Mouse (Mus musculus) lung, postnatal 0 days (tissue): Measurements from ENCODE around the gene Rasal1. TPM values are rescaled to one million over a fixed set of nuclear protein-coding genes. Genes with fewer than 3 reads are reported as not detected.

Experiments used
- ATAC-seq: fragments of 200-750 bp; cut with Nextera tagmentation; 2 replicates; pipeline ENCODE4 v1.8.0; 2017; ENCODE audit warnings: moderate library complexity
- DNase-seq: peaks from one replicate; pipeline ENCODE4 v3.0.0-alpha.2; 2016; ENCODE audit warnings: low spot score
- H3K27ac ChIP-seq: fragments of 300-500 bp; sonication (generic); 2 replicates; pipeline ENCODE4 v1.5.1; 2014; ENCODE audit warnings: antibody characterized with exemption, mild to moderate bottlenecking, low read length, mixed read lengths
- H3K27me3 ChIP-seq: fragments of 300-500 bp; sonication (generic); replicated peaks from 2 replicates; pipeline ENCODE4 v1.6.1; 2014; ENCODE audit warnings: low read length, mixed read lengths; ENCODE audit not compliant: insufficient read depth
- H3K36me3 ChIP-seq: fragments of 300-500 bp; sonication (generic); 2 replicates; pipeline ENCODE4 v1.6.1; 2014; ENCODE audit warnings: low read length, mixed read lengths; ENCODE audit not compliant: insufficient read depth
- H3K4me1 ChIP-seq: fragments of 300-500 bp; sonication (generic); 2 replicates; pipeline ENCODE4 v1.6.1; 2014; ENCODE audit warnings: antibody characterized with exemption, low read depth, low read length, mixed read lengths; ENCODE audit not compliant: insufficient read depth
- H3K4me2 ChIP-seq: fragments of 300-500 bp; sonication (generic); replicated peaks from 2 replicates; pipeline ENCODE4 v1.6.1; 2014; ENCODE audit warnings: low read depth, mild to moderate bottlenecking, low read length, moderate library complexity, mixed read lengths
- H3K4me3 ChIP-seq: fragments of 300-500 bp; sonication (generic); 2 replicates; pipeline ENCODE4 v1.5.1; 2014; ENCODE audit warnings: low read depth, low read length
- H3K9ac ChIP-seq: fragments of 300-500 bp; sonication (generic); replicated peaks from 2 replicates; pipeline ENCODE4 v1.6.1; 2014; ENCODE audit warnings: low read depth, mild to moderate bottlenecking
- H3K9me3 ChIP-seq: fragments of 300-500 bp; sonication (generic); 2 replicates; pipeline ENCODE4 v1.6.1; 2016; ENCODE audit warnings: low read length, mixed read lengths
- CTCF ChIP-seq: IDR thresholded peaks from 2 replicates; pipeline ENCODE4 v1.5.1; 2016; ENCODE audit warnings: antibody characterized with exemption, mild to moderate bottlenecking
- EP300 ChIP-seq: IDR thresholded peaks from 2 replicates; pipeline ENCODE4 v1.6.1; 2016; ENCODE audit warnings: antibody characterized with exemption, mild to moderate bottlenecking, control low read depth
- WGBS: fragments of 180-500 bp; shearing (Covaris S2); extraction: QIAGEN DNeasy Blood & Tissue Kit; methylation state at CpG from one replicate; pipeline ENCODE4 v1.1.7; 2014; 5-methylcytosine and 5-hydroxymethylcytosine counted together
- polyA plus RNA-seq: library from polyadenylated mRNA; unstranded; fragments of >200 nt; fragmentation: Nextera tagmentation; extraction: Ambion mirVana; gene quantifications from 2 replicates; pipeline ENCODE4 v1.2.1, GENCODE M21; 2015

Gene Rasal1
- polyA plus RNA-seq, 1 experiment from 2014 or later: not detected

- ATAC-seq (no peak), DNase-seq (no peak)
- no peak overlapping the region for H3K4me2 ChIP-seq
- no peak overlapping the region for H3K27ac ChIP-seq
- no peaks in the 10 kb centered on the region for H3K9me3 ChIP-seq
- H3K9ac ChIP-seq: no peak overlapping the region
- TF ChIP-seq EP300 (no peak), CTCF (no peak)
- peaks cover 30% of the 10 kb centered on the region for H3K27me3 ChIP-seq
- no peak overlapping the region for H3K4me3 ChIP-seq
- H3K36me3 ChIP-seq: no peaks in the 10 kb centered on the region
- WGBS: 68% methylated on average over 8 of the region's 8 CpGs
- H3K4me1 ChIP-seq: no peaks in the 10 kb centered on the region
Measured at GRCm38 (mm10) chr5:120712721-120713120, 64.1 kb downstream of the Rasal1 start.

GRCm38 (mm10) chr5:120714314-120714713 is 65.7 kb downstream of the Rasal1 start:
- no peaks in the 10 kb centered on the region for H3K9me3 ChIP-seq
- no peaks in the 10 kb centered on the region for H3K36me3 ChIP-seq
- peaks cover 30% of the 10 kb centered on the region for H3K27me3 ChIP-seq
- DNase-seq (peak; percentile 58), ATAC-seq (no peak)
- peak; percentile 86 for TF ChIP-seq CTCF
- no peak for TF ChIP-seq EP300
- no peaks in the 10 kb centered on the region for H3K4me1 ChIP-seq
- WGBS: 3% methylated on average over 16 of the region's 16 CpGs
- no peak overlapping the region for H3K4me3 ChIP-seq
- H3K27ac ChIP-seq: no peak overlapping the region
- no peak overlapping the region for H3K9ac ChIP-seq
- no peak overlapping the region for H3K4me2 ChIP-seq

GRCm38 (mm10) chr5:120717136-120717535 is 68.5 kb downstream of the Rasal1 start:
- H3K4me2 ChIP-seq: no peak overlapping the region
- no peak overlapping the region for H3K4me3 ChIP-seq
- 61% methylated on average over 10 of the region's 10 CpGs for WGBS
- no peaks in the 10 kb centered on the region for H3K4me1 ChIP-seq
- TF ChIP-seq CTCF: no peak
- TF ChIP-seq EP300: no peak
- no peak for ATAC-seq
- DNase-seq: no peak
- no peaks in the 10 kb centered on the region for H3K9me3 ChIP-seq
- no peaks in the 10 kb centered on the region for H3K36me3 ChIP-seq
- H3K27me3 ChIP-seq: peaks cover 7% of the 10 kb centered on the region
- H3K9ac ChIP-seq: no peak overlapping the region
- no peak overlapping the region for H3K27ac ChIP-seq

GRCm38 (mm10) chr5:120718600-120719378 is 70.2 kb downstream of the Rasal1 start:
- DNase-seq (no peak), ATAC-seq (no peak)
- Histone ChIP-seq H3K9me3 (no peaks in the 10 kb centered on the region), H3K9ac (no peak overlapping the region), H3K4me1 (no peaks in the 10 kb centered on the region), H3K4me3 (no peak overlapping the region), H3K4me2 (no peak overlapping the region), H3K27me3 (peaks cover 4% of the 10 kb centered on the region; the same call in 1 of the 2 replicates), H3K27ac (no peak overlapping the region), H3K36me3 (no peaks in the 10 kb centered on the region)
- TF ChIP-seq CTCF (no peak), EP300 (no peak)
- WGBS: 49% methylated on average over 14 of the region's 15 CpGs

GRCm38 (mm10) chr5:120721005-120721404 is 72.4 kb downstream of the Rasal1 start:
- WGBS: 48% methylated on average over 7 of the region's 7 CpGs
- H3K36me3 ChIP-seq: no peaks in the 10 kb centered on the region

GRCm38 (mm10) chr5:120725811-120726455 is 77.3 kb downstream of the Rasal1 start:
- TF ChIP-seq EP300 (no peak), CTCF (no peak)
- Histone ChIP-seq H3K4me1 (no peaks in the 10 kb centered on the region), H3K36me3 (no peaks in the 10 kb centered on the region), H3K4me3 (no peak overlapping the region), H3K27ac (no peak overlapping the region), H3K27me3 (no peaks in the 10 kb centered on the region), H3K4me2 (no peak overlapping the region), H3K9me3 (no peaks in the 10 kb centered on the region), H3K9ac (no peak overlapping the region)
- DNase-seq: no peak
- WGBS: 53% methylated on average over 12 of the region's 12 CpGs
- ATAC-seq: no peak

More at GRCm38 (mm10) chr5:120721005-120721404, 72.4 kb downstream of the Rasal1 start:
- H3K4me3 ChIP-seq: no peak overlapping the region
- H3K4me1 ChIP-seq: no peaks in the 10 kb centered on the region
- DNase-seq (no peak), ATAC-seq (no peak)
- no peaks in the 10 kb centered on the region for H3K27me3 ChIP-seq
- no peak overlapping the region for H3K4me2 ChIP-seq
- H3K27ac ChIP-seq: no peak overlapping the region
- H3K9me3 ChIP-seq: no peaks in the 10 kb centered on the region
- TF ChIP-seq CTCF (no peak), EP300 (no peak)
- no peak overlapping the region for H3K9ac ChIP-seq

Other genes with a start within 250 kb of the Rasal1 start
- not detected in 2 replicates for gene Lhx5, start 217.1 kb upstream of the Rasal1 start, polyA plus RNA-seq
- gene Sdsl, start 176.0 kb upstream of the Rasal1 start, polyA plus RNA-seq: 1.7 and 1.8 TPM in 2 replicates
- not detected in 2 replicates for gene Sds, start 172.3 kb upstream of the Rasal1 start, polyA plus RNA-seq
- gene Plbd2, start 145.2 kb upstream of the Rasal1 start, polyA plus RNA-seq: 63.1 and 69.2 TPM in 2 replicates
- gene Slc8b1, start 137.6 kb upstream of the Rasal1 start, polyA plus RNA-seq: 12.1 and 14.7 TPM in 2 replicates
- 17.5 and 19.7 TPM in 2 replicates for gene Tpcn1, start 60.1 kb upstream of the Rasal1 start, polyA plus RNA-seq
- 1.7 and 2.0 TPM in 2 replicates for gene Iqcd, start 59.8 kb upstream of the Rasal1 start, polyA plus RNA-seq
- 9.9 and 10.0 TPM in 2 replicates for gene Rita1, start 36.2 kb upstream of the Rasal1 start, polyA plus RNA-seq
- 24.9 and 25.4 TPM in 2 replicates for gene Ddx54, start 36.1 kb upstream of the Rasal1 start, polyA plus RNA-seq
- 1.3 and 2.0 TPM in 2 replicates for gene Cfap73, start 14.6 kb upstream of the Rasal1 start, polyA plus RNA-seq
- 0.48 and 0.70 TPM in 2 replicates for gene Dtx1, start 63.1 kb downstream of the Rasal1 start, polyA plus RNA-seq
- gene Oas2, start 101.0 kb downstream of the Rasal1 start, polyA plus RNA-seq: 0.21 and 0.31 TPM in 2 replicates
- gene Oas3, start 128.8 kb downstream of the Rasal1 start, polyA plus RNA-seq: 0.20 and 0.31 TPM in 2 replicates
- 0.30 and 0.60 TPM in 2 replicates for gene Oas1e, start 146.7 kb downstream of the Rasal1 start, polyA plus RNA-seq
- gene Oas1c, start 163.7 kb downstream of the Rasal1 start, polyA plus RNA-seq: 1.5 and 1.7 TPM in 2 replicates
- not detected in 2 replicates for gene Oas1f, start 198.6 kb downstream of the Rasal1 start, polyA plus RNA-seq
- not detected in 2 replicates for gene Oas1h, start 212.6 kb downstream of the Rasal1 start, polyA plus RNA-seq
- 0.94 and 1.1 TPM in 2 replicates for gene Oas1g, start 238.8 kb downstream of the Rasal1 start, polyA plus RNA-seq